Mouse (Mus musculus): ENCODE data around the gene Grrp1.
A peak's percentile ranks its signal among the peaks of the same experiment; 100 is the strongest.
"Not testable (repeated sequence)": the region's sequence is repeated elsewhere in the genome, so short reads cannot be mapped to it uniquely, and the experiment has no call there.

Gene Grrp1

DNA sequence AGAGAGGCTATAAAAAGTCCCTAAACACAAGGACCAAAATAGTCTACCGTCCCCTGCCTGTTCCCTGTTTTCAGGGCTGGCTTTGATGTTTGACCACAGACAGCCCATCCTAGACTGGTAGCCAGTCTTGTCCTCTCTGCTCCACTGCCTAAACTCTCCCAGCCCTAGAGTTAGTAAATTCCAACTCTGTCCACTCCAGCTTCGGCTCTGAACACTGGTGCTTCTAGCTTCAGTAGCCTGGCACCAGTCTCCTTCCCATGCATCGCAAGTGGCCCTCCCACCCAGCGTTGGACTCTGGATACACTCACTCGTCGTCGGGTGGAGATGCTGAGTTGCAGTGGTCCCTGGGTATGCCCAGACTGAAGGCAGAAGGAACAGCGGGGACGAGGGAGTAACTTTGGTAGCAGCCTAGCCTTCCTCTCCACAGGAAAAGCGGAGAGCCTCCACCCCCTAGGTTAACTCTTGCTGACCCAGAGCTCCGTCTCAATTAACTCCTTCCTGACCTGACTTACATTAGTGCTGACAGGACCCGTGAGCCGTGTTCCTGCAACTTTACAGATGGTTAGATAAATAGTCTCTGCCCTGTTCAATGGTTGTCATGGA is at the start of gene Grrp1:
TSS of gene Grrp1 (minus strand) at position 385 of the 603 bp plus-strand sequence.
- DNase-seq, result no peak

DNA sequence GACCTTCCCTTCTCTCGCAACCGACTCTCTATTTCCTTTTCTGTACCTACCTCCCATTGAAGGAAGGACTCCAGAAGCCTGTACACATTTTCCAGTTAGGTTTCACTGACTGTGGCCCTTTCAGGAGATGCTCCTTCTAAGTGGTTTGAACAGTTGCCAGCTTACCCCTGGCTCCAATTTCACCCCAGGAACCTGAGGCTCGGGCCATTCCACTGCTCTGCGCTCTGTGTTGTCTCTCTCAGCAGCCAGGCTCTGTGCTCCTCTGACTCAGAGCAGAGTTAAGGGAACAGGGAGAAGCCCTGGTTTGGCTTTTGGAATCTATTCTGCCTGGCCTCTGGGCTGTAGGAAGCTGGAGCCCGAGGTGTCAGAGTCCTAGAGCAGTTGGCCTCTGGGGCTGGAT is 48.2 kb upstream of the Grrp1 start:
- DNase-seq, result no peak

DNA sequence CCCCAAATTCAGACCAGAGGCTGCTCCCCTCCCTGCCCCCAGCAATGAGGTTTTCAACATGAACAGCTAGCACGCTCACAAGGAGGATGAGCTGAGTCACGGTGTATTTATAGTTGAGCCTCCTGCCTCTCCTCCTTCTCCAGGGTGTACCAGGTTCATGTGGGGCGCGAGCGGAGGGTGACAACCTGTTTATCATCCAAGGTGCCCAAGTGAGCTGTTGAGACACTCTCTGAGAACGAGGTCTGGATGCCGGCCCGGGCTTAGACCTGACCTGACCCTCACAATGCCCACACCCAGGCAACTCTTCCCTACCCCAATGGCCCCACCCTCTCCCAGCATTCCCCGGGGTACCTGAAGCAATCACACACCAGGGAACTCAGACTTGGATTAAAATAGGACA is 46.4 kb upstream of the Grrp1 start:
- DNase-seq, result no peak

- DNase-seq, result no peak
Observed at GRCm38 (mm10) chr4:134299498-134299810, 45.5 kb upstream of the Grrp1 start.

- DNase-seq, result no peak
Observed at GRCm38 (mm10) chr4:134298626-134299497, 45.0 kb upstream of the Grrp1 start.

- no peak for DNase-seq
Observed at GRCm38 (mm10) chr4:134297369-134297768, 43.5 kb upstream of the Grrp1 start.

- no peak for DNase-seq
Observed at GRCm38 (mm10) chr4:134296523-134296922, 42.6 kb upstream of the Grrp1 start.

- not testable (repeated sequence) for DNase-seq
Observed at GRCm38 (mm10) chr4:134296096-134296495, 42.2 kb upstream of the Grrp1 start.

DNA sequence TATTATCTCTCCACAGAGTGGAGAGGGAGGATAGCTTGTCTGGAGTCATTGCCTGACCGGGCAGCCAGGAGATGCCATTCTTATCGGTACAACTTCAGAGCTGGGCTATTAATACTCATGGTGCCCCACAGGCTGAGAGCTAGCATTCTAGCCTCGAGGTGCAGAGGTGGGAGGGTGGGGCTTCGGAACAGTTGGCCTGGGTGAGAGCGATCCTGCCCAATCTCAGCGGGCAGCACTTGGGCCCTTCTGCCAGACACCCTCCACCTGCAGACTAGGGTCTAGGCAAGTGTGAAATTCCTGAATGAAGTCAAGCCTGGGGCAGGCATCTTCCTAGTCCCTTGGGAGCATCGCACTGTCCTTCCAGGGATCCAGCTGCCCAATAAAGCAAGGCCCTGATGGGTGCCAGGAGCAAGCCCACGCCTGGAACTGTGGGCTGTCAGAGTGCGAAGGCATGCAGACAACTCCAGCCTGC is 39.8 kb upstream of the Grrp1 start:
- no peak for DNase-seq

GRCm38 (mm10) chr4:134293061-134293691 is 39.3 kb upstream of the Grrp1 start:
- DNase-seq, result peak in 1 of 2 experiments; percentile 21

GRCm38 (mm10) chr4:134292067-134292466 is 38.2 kb upstream of the Grrp1 start:
- DNase-seq, result peak; percentile 79 to 80

GRCm38 (mm10) chr4:134288397-134289256 is 34.7 kb upstream of the Grrp1 start:
- no peak for DNase-seq

GRCm38 (mm10) chr4:134287575-134288025 is 33.7 kb upstream of the Grrp1 start, which contains the start of gene Pdik1l:
Gene Pdik1l (minus strand): TSS chr4:134287895.
- DNase-seq, result peak; percentile 79

DNA sequence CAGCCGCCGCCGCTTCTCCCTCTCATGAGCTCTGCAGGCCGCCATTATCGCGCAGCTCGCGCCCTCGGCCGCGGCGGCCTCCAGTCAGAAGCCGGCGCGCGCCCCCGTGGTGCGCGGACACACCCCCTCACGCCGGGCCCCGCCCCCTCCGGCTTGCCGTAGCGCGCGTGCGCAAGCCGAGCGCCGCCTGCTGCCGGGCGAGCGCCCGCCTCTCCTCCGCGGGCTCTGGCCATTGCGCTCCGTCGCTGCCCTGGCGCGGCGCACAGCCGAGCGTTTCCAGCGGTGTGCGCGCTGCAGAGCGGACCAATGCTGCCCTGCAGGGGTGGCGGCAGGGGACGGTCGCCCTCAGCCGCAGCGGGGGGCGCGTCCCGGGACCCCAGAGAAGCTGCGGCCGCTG is 33.3 kb upstream of the Grrp1 start:
- peak; percentile 95 to 98 for DNase-seq

DNA sequence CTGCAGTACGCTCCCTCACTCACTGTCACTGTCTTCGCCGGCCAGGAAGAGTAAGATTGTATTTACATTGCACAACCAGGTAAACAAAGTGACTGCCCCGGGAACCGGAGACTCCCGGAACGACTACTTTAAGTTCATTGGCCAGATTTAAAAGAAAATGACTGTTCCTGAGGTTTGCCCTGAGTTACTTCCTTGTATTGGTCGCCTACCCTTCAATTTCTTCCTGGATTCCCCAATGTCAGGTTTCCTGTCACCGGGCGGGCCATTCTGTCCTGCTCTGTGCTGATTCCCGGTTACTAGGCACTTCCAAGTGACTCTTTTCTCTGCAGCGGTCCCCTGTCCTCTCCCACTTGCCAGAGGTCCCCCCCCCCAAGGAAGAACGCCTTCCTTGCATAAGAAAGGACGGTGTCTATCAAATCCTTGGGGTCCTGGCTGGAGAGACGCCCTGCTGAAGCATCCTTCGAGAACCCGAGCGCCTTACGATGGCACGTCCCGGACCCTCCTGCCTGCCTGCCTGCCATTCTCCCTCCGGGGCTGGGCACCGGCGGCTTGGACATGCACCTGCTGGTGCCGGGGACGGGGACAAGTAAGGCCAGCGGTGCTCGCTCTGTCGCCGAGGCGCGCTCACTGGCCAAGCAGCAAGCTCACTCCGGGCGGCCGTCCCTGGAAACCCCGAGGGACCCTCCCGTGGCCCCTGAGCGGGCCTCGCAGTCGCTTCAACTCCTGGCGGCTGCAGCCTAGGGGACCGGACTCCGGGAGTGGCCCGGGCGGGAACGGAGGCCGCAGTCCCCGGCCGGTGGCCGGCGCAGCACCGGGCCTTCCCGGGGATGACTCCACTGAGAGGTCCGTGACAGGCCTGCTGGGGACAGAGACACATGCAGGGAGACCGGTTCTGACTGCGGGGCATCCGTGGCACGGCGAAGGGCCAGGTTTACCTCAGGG is 32.6 kb upstream of the Grrp1 start:
- DNase-seq, result no peak

GRCm38 (mm10) chr4:134284942-134285341 is 31.0 kb upstream of the Grrp1 start:
- DNase-seq, result no peak

- DNase-seq, result no peak
Observed at GRCm38 (mm10) chr4:134273417-134274345, 19.8 kb upstream of the Grrp1 start.

- DNase-seq, result no peak
Observed at GRCm38 (mm10) chr4:134272731-134273416, 19.0 kb upstream of the Grrp1 start.

- no peak for DNase-seq
Observed at GRCm38 (mm10) chr4:134271979-134272378, 18.1 kb upstream of the Grrp1 start.

DNA sequence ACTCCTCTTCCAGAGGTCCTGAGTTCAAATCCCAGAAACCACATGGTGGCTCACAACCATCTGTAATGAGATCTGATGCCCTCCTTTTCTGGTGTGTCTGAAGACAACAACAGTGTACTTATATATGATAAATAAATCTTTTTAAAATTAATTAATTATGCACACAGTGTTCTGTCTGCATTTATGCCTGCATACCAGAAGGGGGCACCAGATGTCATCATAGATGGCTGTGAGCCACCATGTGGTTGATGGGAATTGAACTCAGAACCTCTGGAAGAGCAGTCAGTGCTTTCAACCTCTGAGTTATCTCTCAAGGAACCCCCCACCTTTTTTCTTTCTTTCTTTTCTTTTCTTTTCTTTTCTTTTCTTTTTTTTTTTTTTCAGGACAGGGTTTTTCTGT is 15.7 kb upstream of the Grrp1 start:
- not testable (repeated sequence) for DNase-seq
